Mouse (Mus musculus) neural tube, embryonic 14.5 days (tissue): Measurements from ENCODE around the gene Mvb12a. TPM values are rescaled to one million over a fixed set of nuclear protein-coding genes. Genes with fewer than 3 reads are reported as not detected.
A peak's percentile ranks its signal among the peaks of the same experiment; 100 is the strongest.

Experiments used
- ATAC-seq: fragments of 200-750 bp; cut with Nextera tagmentation; 2 replicates; pipeline ENCODE4 v1.8.0; 2017; ENCODE audit warnings: low read depth, mild to moderate bottlenecking, moderate TSS enrichment, moderate library complexity
- H3K27ac ChIP-seq: fragments of 300-500 bp; sonication (generic); 2 replicates; pipeline ENCODE4 v1.5.1; 2014; ENCODE audit warnings: low read depth, mild to moderate bottlenecking, control low read depth, low read length, moderate library complexity, mixed read lengths
- H3K27me3 ChIP-seq: fragments of 300-500 bp; sonication (generic); 2 replicates; pipeline ENCODE4 v1.6.1; 2014; ENCODE audit warnings: low read length; ENCODE audit not compliant: control insufficient read depth, insufficient read depth
- H3K36me3 ChIP-seq: fragments of 300-500 bp; sonication (generic); 2 replicates; pipeline ENCODE4 v1.6.1; 2014; ENCODE audit warnings: low read length, mixed read lengths; ENCODE audit not compliant: control insufficient read depth, insufficient read depth
- H3K4me1 ChIP-seq: fragments of 300-500 bp; sonication (generic); 2 replicates; pipeline ENCODE4 v1.6.1; 2014; ENCODE audit warnings: low read length; ENCODE audit not compliant: control insufficient read depth, insufficient read depth
- H3K4me2 ChIP-seq: fragments of 300-500 bp; sonication (generic); 2 replicates; pipeline ENCODE4 v1.6.1; 2014; ENCODE audit warnings: mild to moderate bottlenecking, low read depth, low read length, control low read depth
- H3K4me3 ChIP-seq: fragments of 300-500 bp; sonication (generic); 2 replicates; pipeline ENCODE4 v1.5.1; 2014; ENCODE audit warnings: low read depth, low read length, control low read depth, mixed read lengths
- H3K9ac ChIP-seq: fragments of 300-500 bp; sonication (generic); replicated peaks from 2 replicates; pipeline ENCODE4 v1.6.1; 2014; ENCODE audit warnings: low read depth, mild to moderate bottlenecking, control low read depth, low read length, mixed read lengths
- H3K9me3 ChIP-seq: fragments of 300-500 bp; sonication (generic); 2 replicates; pipeline ENCODE4 v1.6.1; 2016; ENCODE audit warnings: low read length; ENCODE audit not compliant: control insufficient read depth
- WGBS: fragments of 180-500 bp; shearing (Covaris S2); extraction: QIAGEN DNeasy Blood & Tissue Kit; methylation state at CpG from one replicate; pipeline ENCODE4 v1.1.7; 2014; 5-methylcytosine and 5-hydroxymethylcytosine counted together
- polyA plus RNA-seq: library from polyadenylated mRNA; unstranded; fragments of >200 nt; fragmentation: Nextera tagmentation; extraction: Ambion mirVana; gene quantifications from 2 replicates; pipeline ENCODE4 v1.2.1, GENCODE M21; 2014

Gene Mvb12a
- polyA plus RNA-seq, 1 experiment from 2014 or later: 69.0 TPM

DNA sequence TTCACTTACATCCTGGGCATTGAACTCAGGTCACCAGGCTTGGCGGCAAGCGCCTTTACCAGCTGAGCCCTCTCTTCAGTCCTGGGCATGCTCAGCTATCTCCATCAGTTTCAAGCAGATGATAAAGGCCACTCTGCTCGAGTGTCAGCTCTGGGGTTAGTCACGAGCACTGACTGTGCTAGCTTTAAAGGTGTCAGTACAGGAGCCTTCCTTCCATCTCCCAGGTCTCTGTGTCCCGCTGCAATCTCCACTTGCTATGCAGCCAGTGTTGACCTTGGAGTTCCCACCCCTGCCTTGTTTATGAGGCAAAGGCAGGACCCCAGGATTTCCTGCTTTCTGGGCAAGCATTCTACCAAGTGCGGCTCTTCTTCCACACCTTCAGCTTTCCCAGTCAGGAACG is 24.9 kb downstream of the Mvb12a start:
- peaks cover 6% of the 10 kb centered on the region for H3K27me3 ChIP-seq

DNA sequence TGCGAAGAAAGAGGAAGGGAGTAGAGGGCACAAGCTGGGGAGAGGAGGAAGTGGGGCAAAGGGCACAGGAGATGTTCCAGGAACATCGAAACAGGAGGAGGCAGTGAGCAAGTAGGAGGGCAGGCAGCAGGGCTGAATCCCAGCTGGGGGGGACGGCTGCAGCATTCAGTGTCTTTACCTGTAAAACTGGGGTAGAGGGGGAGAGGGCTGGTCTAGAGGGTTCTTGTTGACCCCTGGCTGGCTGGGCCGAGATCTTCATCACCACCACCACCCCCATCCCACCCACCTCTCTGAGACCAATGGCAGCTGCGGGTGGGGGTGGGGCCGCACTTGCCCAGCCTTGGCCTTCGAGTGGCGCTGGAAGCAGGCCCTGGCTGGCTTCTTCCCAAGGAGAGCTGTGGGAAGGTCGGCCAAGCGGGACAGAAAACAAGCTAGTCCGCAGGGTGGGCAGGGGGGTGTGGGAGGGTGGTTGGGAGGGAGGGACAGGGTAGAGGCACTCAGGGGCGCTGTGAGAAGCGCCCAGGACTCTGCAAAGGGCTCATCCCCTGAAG is 25.7 kb downstream of the Mvb12a start, which contains the start of gene Slc27a1:
Slc27a1 (plus strand) TSS at position 496 of the 551 bp plus-strand sequence.
- peak; percentile 2; the same call in 1 of the 2 replicates for ATAC-seq
- 10% methylated on average over 13 of the region's 13 CpGs for WGBS
- H3K27me3 ChIP-seq: no peaks in the 10 kb centered on the region

More for the DNA sequence above, 24.9 kb downstream of the Mvb12a start:
- no peak overlapping the region for H3K27ac ChIP-seq
- no peak for ATAC-seq
- H3K36me3 ChIP-seq: no peaks in the 10 kb centered on the region
- peaks cover 10% of the 10 kb centered on the region for H3K4me1 ChIP-seq
- H3K4me2 ChIP-seq: no peak overlapping the region
- no peak overlapping the region for H3K9ac ChIP-seq
- no peak overlapping the region for H3K4me3 ChIP-seq
- WGBS: 75% methylated on average over 7 of the region's 7 CpGs
- H3K9me3 ChIP-seq: no peaks in the 10 kb centered on the region

DNA sequence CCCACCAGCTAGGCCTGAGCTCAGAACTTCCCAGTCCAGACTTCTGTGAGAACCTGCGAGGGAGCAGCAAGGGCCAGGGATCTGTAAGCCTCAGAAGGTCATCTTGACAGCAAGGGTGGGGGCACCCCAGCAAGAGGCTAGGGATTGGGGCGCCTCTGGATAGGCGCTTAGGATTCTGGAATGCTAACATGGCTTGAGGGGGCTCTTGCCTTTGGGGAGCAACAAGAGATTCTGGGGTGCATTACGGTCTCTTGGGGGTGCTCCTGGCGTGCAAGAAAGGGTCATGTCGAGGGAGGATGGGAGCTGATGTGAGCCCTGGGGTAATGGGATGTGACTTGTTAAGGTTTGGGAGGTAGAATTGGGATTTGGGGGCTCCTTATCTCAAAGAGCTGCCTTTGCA is 26.2 kb downstream of the Mvb12a start:
- Histone ChIP-seq H3K4me1 (peaks cover 17% of the 10 kb centered on the region), H3K36me3 (no peaks in the 10 kb centered on the region), H3K9ac (peak overlapping the region; percentile 68), H3K27me3 (no peaks in the 10 kb centered on the region), H3K4me3 (peak overlapping the region; percentile 62), H3K9me3 (no peaks in the 10 kb centered on the region), H3K4me2 (peak overlapping the region; percentile 93), H3K27ac (peak overlapping the region; percentile 76)
- WGBS: 23% methylated on average over 6 of the region's 6 CpGs
- ATAC-seq: no peak

More for the DNA sequence above, 25.7 kb downstream of the Mvb12a start, which contains the start of gene Slc27a1:
- H3K4me3 ChIP-seq: peak within 1 kb of the TSS; percentile 62
- H3K4me1 ChIP-seq: peaks cover 16% of the 10 kb centered on the region
- peak within 1 kb of the TSS; percentile 93 for H3K4me2 ChIP-seq
- no peaks in the 10 kb centered on the region for H3K36me3 ChIP-seq
- H3K27ac ChIP-seq: peak within 1 kb of the TSS; percentile 83
- peak within 1 kb of the TSS; percentile 68 for H3K9ac ChIP-seq
- H3K9me3 ChIP-seq: no peaks in the 10 kb centered on the region

DNA sequence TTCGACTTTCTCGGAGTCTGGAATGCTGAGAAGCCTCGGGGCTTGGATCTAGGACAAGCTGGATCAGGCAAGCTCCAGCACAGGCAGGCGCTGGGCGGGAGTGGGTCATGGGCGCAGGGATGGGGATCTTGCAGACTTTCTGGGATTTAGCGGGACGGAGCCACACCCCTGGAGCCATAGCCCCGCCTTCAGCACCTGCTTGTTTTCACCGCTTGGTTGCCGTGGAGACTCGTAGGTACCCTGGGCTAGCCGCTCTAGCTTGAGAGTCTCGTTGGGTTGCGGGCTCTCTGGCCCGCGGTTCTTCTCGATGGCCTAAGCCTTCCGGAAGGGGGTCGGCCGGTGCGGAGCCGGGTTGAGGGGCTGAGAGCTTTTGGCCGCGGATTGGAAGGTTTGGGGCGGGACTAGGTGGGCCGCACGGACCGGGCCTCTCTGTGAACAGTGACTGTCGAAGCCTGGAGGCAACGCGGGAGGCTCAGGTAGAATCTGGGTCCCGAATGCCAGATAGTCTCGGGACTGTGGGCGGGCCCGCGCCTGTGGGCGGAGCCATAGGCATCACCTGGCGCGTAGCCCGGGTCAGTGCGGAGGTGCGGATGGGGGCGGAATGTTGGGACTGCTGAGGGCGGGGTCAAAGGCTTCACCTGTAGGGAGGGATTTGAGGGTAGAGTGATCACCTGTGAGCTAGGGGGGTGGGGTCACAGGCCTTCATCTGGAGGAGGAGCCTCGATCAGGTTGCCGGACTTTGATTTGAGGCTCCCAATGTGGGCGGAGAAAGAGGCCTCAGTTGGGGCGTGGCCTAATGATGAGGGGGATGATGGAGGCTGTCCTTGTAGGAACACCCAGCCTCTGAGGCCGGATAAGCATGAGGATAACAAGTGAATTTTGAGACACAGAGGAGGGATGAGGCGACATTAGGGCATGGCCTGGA is 26.9 kb downstream of the Mvb12a start:
- Histone ChIP-seq H3K9ac (peak overlapping the region; percentile 68), H3K4me3 (peak overlapping the region; percentile 62), H3K9me3 (no peaks in the 10 kb centered on the region), H3K4me1 (peaks cover 17% of the 10 kb centered on the region), H3K27me3 (no peaks in the 10 kb centered on the region), H3K36me3 (no peaks in the 10 kb centered on the region), H3K4me2 (peak overlapping the region; percentile 93), H3K27ac (peak overlapping the region; percentile 83)
- ATAC-seq: peak; percentile 81
- WGBS: under 1% methylated on average over 51 of the region's 51 CpGs

DNA sequence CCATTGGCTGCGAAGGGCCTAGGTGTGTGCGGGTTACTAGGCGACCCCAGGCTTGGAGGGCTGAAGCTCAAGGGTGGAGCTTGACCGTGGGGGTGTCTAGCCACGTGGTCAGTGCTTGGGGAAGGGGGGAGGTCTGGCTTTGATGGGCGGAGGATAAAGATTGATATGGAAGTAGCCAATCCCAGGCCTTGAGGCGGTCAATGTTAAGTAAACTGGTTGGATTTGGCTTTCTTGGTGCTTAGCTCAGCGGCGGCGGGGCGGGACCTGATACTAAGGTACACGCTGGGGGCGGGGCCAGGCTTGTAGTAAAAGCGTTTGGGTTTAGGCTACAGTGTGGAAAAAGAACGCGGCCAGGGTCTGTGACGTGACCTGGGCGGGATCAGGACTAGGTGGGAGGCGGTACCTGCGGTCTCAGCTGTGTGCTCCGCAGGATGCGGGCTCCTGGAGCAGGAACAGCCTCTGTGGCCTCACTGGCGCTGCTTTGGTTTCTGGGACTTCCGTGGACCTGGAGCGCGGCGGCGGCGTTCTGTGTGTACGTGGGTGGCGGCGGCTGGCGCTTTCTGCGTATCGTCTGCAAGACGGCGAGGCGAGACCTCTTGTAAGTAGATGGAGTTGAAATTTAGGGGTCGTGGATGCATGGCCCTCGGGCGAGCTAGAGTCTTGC is 27.7 kb downstream of the Mvb12a start:
- under 1% methylated on average over 41 of the region's 41 CpGs for WGBS
- Histone ChIP-seq H3K36me3 (no peaks in the 10 kb centered on the region), H3K9me3 (no peaks in the 10 kb centered on the region), H3K4me3 (peak overlapping the region; percentile 62), H3K27ac (peak overlapping the region; percentile 83), H3K4me1 (peaks cover 17% of the 10 kb centered on the region), H3K4me2 (peak overlapping the region; percentile 93), H3K27me3 (no peaks in the 10 kb centered on the region), H3K9ac (peak overlapping the region; percentile 68)
- peak; percentile 87 for ATAC-seq

DNA sequence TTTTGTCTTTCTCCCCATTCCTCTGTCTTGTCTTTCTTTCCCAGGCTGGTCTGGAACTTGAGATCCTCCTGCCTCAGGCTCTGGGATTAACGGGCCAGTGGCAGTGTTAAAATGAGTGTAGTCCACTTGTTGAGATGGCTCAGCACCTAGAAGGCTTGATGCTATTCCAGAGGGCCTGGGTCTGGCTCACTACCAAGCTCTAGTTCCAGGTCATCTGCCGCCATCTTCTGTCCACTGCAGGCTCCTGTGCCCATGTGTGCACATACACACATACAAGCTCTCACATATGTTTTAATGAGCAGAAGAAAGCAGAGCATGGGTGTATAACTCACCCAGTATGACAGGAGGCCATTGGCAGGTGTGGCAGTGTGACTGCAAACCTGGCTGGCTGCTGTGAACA is 29.4 kb downstream of the Mvb12a start:
- Histone ChIP-seq H3K9me3 (no peaks in the 10 kb centered on the region), H3K27ac (peak overlapping the region; percentile 71; the same call in 1 of the 2 replicates), H3K36me3 (no peaks in the 10 kb centered on the region), H3K4me2 (peak overlapping the region; percentile 93), H3K27me3 (no peaks in the 10 kb centered on the region), H3K4me3 (peak overlapping the region; percentile 62; the same call in 1 of the 2 replicates), H3K4me1 (peaks cover 17% of the 10 kb centered on the region), H3K9ac (no peak overlapping the region)
- ATAC-seq: no peak
- WGBS: 84% methylated on average over 2 of the region's 2 CpGs

DNA sequence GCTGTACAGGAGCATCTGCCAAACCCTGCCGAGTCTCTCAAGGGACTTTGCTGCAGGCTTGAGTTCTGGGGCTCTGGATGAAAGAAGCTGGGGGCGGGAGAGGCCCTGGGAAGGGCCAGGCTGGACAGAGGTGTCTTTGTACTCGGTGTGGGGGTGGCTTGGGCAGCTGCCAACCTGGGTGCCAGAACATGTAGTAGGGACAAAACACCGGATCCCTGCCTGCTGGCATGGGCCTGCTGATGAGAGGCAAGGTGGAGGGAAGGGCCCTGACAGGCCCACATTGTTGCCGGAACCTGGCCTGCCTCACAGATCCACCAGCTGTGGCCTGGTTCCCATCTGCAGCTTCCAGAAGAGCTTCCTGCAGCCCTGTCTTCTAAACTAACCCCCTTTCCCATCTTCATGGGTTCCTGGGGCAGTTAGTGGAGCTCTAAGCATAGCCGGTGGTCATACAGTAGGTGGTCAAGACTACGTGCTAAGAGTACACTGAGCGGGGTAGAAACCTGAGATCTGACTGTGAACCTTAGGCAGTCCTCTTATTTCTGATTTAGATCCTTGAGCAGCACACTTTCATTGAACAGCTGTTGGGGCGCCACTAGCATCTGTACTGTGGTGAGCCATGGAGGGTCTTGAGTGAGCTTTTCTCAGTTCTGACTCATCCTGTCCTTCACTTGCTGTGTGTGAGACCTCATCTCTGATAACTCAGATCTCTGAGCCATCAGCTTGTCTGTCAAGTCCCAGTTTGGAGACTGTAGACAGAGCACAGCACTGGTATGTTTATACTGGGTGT is 30.3 kb downstream of the Mvb12a start:
- no peak overlapping the region for H3K9ac ChIP-seq
- H3K9me3 ChIP-seq: no peaks in the 10 kb centered on the region
- H3K4me1 ChIP-seq: peaks cover 17% of the 10 kb centered on the region
- H3K36me3 ChIP-seq: no peaks in the 10 kb centered on the region
- H3K4me3 ChIP-seq: no peak overlapping the region
- 64% methylated on average over 9 of the region's 9 CpGs for WGBS
- H3K27me3 ChIP-seq: no peaks in the 10 kb centered on the region
- no peak; the same call in 1 of the 2 replicates for ATAC-seq
- peak overlapping the region; percentile 71; the same call in 1 of the 2 replicates for H3K27ac ChIP-seq
- H3K4me2 ChIP-seq: peak overlapping the region; percentile 24; the same call in 1 of the 2 replicates

DNA sequence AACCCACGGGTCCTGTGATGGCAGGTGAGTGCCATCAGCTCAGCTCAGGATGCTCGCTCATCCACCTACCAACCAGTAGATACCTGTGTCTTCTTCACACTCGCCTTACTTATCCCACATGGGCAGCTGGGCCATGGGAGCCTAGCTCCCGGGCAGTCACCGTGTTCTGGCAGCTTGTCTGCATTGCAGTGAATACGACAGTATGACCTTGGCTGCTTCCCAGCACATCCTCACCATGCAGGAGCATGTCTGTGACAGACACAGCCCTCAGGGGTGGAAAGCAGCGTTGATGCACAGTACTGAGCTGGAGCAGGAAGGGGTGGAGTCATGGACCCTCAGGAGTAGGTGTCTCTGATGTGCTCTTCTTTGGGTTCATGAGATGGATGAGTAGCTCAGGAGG is 31.7 kb downstream of the Mvb12a start:
- Histone ChIP-seq H3K27ac (no peak overlapping the region), H3K27me3 (no peaks in the 10 kb centered on the region), H3K9ac (no peak overlapping the region), H3K4me3 (no peak overlapping the region), H3K4me2 (no peak overlapping the region), H3K9me3 (no peaks in the 10 kb centered on the region), H3K4me1 (peaks cover 17% of the 10 kb centered on the region), H3K36me3 (no peaks in the 10 kb centered on the region)
- ATAC-seq: no peak
- whole genome bisulfite sequencing: 72% methylated on average over 7 of the region's 7 CpGs
